Mouse (Mus musculus): ENCODE results near the gene Zhx3. TPM values are rescaled to one million over a fixed set of nuclear protein-coding genes. Genes with fewer than 3 reads are reported as not detected.
A peak's percentile ranks its signal among the peaks of the same experiment; 100 is the strongest.

Zhx3 gene
- total RNA-seq, 1 experiment, result 1.3 TPM

- Histone ChIP-seq H3K4me1 (ENCODE audit: control insufficient read depth in 2 of 2, insufficient read depth in 2 of 2, low read length in 2 of 2, poor library complexity in 1 of 2) (peaks cover 0 to 6% of the 10 kb centered on the region in 2 experiments; a peak in 2 of 4 replicates), H3K27ac (ENCODE audit: insufficient read depth, low read depth, low read length, poor library complexity, severe bottlenecking) (no peak overlapping the region), H3K36me3 (ENCODE audit: control insufficient read depth, insufficient read depth, low read length, poor library complexity, severe bottlenecking) (no peaks in the 10 kb centered on the region), H3K4me3 (ENCODE audit: insufficient read depth in 1 of 2, low read depth in 1 of 2, low read length in 2 of 2, poor library complexity in 1 of 2, severe bottlenecking in 1 of 2) (peak overlapping the region; percentile 52 to 85; a peak in 3 of 4 replicates), H3K9ac (ENCODE audit: insufficient read depth, low read depth, low read length, poor library complexity, severe bottlenecking) (peak overlapping the region; percentile 73), H3K9me3 (ENCODE audit: control insufficient read depth, insufficient read depth, low read depth, low read length) (no peaks in the 10 kb centered on the region)
- no peak for TF ChIP-seq HCFC1 (IDR thresholded peaks at IDR 0.05; ENCODE audit: borderline replicate concordance, insufficient read depth, low read length)
- TF ChIP-seq ZNF384 (IDR thresholded peaks at IDR 0.05; ENCODE audit: low read depth, low read length), result no peak
- TF ChIP-seq ZC3H11A (IDR thresholded peaks at IDR 0.05; ENCODE audit: borderline replicate concordance, low read depth, low read length), result no peak
- TF ChIP-seq MAFK (IDR thresholded peaks at IDR 0.05; ENCODE audit: insufficient read depth, low read depth, low read length), result no peak
- TF ChIP-seq CHD2 (IDR thresholded peaks at IDR 0.05; ENCODE audit: low read depth, low read length), result no peak
- in situ Hi-C loops (cut with MboI; ENCODE audit: low sequenced_read_pairs in 2 of 2, unreplicated experiment in 2 of 2), result no loop called here
- no peak for DNase-seq (ENCODE audit: low read depth, low spot score)
These were observed 38.9 kb upstream of the Zhx3 start for GRCm38 (mm10) chr2:160911558-160912201.

- Histone ChIP-seq H3K4me3 (ENCODE audit: insufficient read depth in 1 of 2, low read depth in 1 of 2, low read length in 2 of 2, poor library complexity in 1 of 2, severe bottlenecking in 1 of 2) (no peak overlapping the region), H3K36me3 (ENCODE audit: control insufficient read depth, insufficient read depth, low read length, poor library complexity, severe bottlenecking) (no peaks in the 10 kb centered on the region), H3K27ac (ENCODE audit: insufficient read depth, low read depth, low read length, poor library complexity, severe bottlenecking) (no peak overlapping the region), H3K9me3 (ENCODE audit: control insufficient read depth, insufficient read depth, low read depth, low read length) (no peaks in the 10 kb centered on the region), H3K4me1 (ENCODE audit: control insufficient read depth in 2 of 2, insufficient read depth in 2 of 2, low read length in 2 of 2, poor library complexity in 1 of 2) (peaks cover 0 to 6% of the 10 kb centered on the region in 2 experiments; a peak in 2 of 4 replicates), H3K9ac (ENCODE audit: insufficient read depth, low read depth, low read length, poor library complexity, severe bottlenecking) (no peak overlapping the region)
- no peak for DNase-seq (ENCODE audit: low read depth, low spot score)
- TF ChIP-seq ZC3H11A (IDR thresholded peaks at IDR 0.05; ENCODE audit: borderline replicate concordance, low read depth, low read length) (no peak), HCFC1 (IDR thresholded peaks at IDR 0.05; ENCODE audit: borderline replicate concordance, insufficient read depth, low read length) (no peak), ZNF384 (IDR thresholded peaks at IDR 0.05; ENCODE audit: low read depth, low read length) (no peak), CHD2 (IDR thresholded peaks at IDR 0.05; ENCODE audit: low read depth, low read length) (no peak), MAFK (IDR thresholded peaks at IDR 0.05; ENCODE audit: insufficient read depth, low read depth, low read length) (no peak)
- in situ Hi-C loops (cut with MboI; ENCODE audit: low sequenced_read_pairs in 2 of 2, unreplicated experiment in 2 of 2), result no loop called here
These were observed 37.8 kb upstream of the Zhx3 start for GRCm38 (mm10) chr2:160910633-160911032.

- in situ Hi-C loops (cut with MboI; ENCODE audit: low sequenced_read_pairs in 2 of 2, unreplicated experiment in 2 of 2), result no loop called here
These were observed 35.8 kb upstream of the Zhx3 start for GRCm38 (mm10) chr2:160908607-160909006.

GRCm38 (mm10) chr2:160906101-160906500, 33.3 kb upstream of the Zhx3 start:
- Histone ChIP-seq H3K9me3 (ENCODE audit: control insufficient read depth, insufficient read depth, low read depth, low read length) (no peaks in the 10 kb centered on the region), H3K27ac (ENCODE audit: insufficient read depth, low read depth, low read length, poor library complexity, severe bottlenecking) (no peak overlapping the region), H3K9ac (ENCODE audit: insufficient read depth, low read depth, low read length, poor library complexity, severe bottlenecking) (no peak overlapping the region), H3K4me1 (ENCODE audit: control insufficient read depth in 2 of 2, insufficient read depth in 2 of 2, low read length in 2 of 2, poor library complexity in 1 of 2) (no peaks in the 10 kb centered on the region; a peak in 1 of 4 replicates), H3K36me3 (ENCODE audit: control insufficient read depth, insufficient read depth, low read length, poor library complexity, severe bottlenecking) (0 out of 2 replicates have a peak, but pooled peaks cover 2% of the 10 kb centered on the region), H3K4me3 (ENCODE audit: insufficient read depth in 1 of 2, low read depth in 1 of 2, low read length in 2 of 2, poor library complexity in 1 of 2, severe bottlenecking in 1 of 2) (no peak overlapping the region)
- no peak for TF ChIP-seq ZNF384 (IDR thresholded peaks at IDR 0.05; ENCODE audit: low read depth, low read length)
- TF ChIP-seq HCFC1 (IDR thresholded peaks at IDR 0.05; ENCODE audit: borderline replicate concordance, insufficient read depth, low read length), result no peak
- TF ChIP-seq ZC3H11A (IDR thresholded peaks at IDR 0.05; ENCODE audit: borderline replicate concordance, low read depth, low read length), result no peak
- TF ChIP-seq MAFK (IDR thresholded peaks at IDR 0.05; ENCODE audit: insufficient read depth, low read depth, low read length), result no peak
- no peak for TF ChIP-seq CHD2 (IDR thresholded peaks at IDR 0.05; ENCODE audit: low read depth, low read length)
- in situ Hi-C loops (cut with MboI; ENCODE audit: low sequenced_read_pairs in 2 of 2, unreplicated experiment in 2 of 2), result no loop called here
- DNase-seq (ENCODE audit: low read depth, low spot score), result no peak

More at GRCm38 (mm10) chr2:160908607-160909006, 35.8 kb upstream of the Zhx3 start:
- DNase-seq (ENCODE audit: low read depth, low spot score), result no peak
- no peak overlapping the region for H3K9ac ChIP-seq (ENCODE audit: insufficient read depth, low read depth, low read length, poor library complexity, severe bottlenecking)
- 0 out of 2 replicates have a peak, but pooled peaks cover 2% of the 10 kb centered on the region for H3K36me3 ChIP-seq (ENCODE audit: control insufficient read depth, insufficient read depth, low read length, poor library complexity, severe bottlenecking)
- TF ChIP-seq ZNF384 (IDR thresholded peaks at IDR 0.05; ENCODE audit: low read depth, low read length), result no peak
- TF ChIP-seq ZC3H11A (IDR thresholded peaks at IDR 0.05; ENCODE audit: borderline replicate concordance, low read depth, low read length), result no peak
- no peak for TF ChIP-seq CHD2 (IDR thresholded peaks at IDR 0.05; ENCODE audit: low read depth, low read length)
- TF ChIP-seq MAFK (IDR thresholded peaks at IDR 0.05; ENCODE audit: insufficient read depth, low read depth, low read length), result no peak
- no peak for TF ChIP-seq HCFC1 (IDR thresholded peaks at IDR 0.05; ENCODE audit: borderline replicate concordance, insufficient read depth, low read length)
- no peaks in the 10 kb centered on the region for H3K9me3 ChIP-seq (ENCODE audit: control insufficient read depth, insufficient read depth, low read depth, low read length)
- H3K27ac ChIP-seq (ENCODE audit: insufficient read depth, low read depth, low read length, poor library complexity, severe bottlenecking), result no peak overlapping the region
- 0 out of 4 replicates have a peak overlapping the region, but pooled peaks of 1 of the 2 experiments have one; percentile 17 for H3K4me3 ChIP-seq (ENCODE audit: insufficient read depth in 1 of 2, low read depth in 1 of 2, low read length in 2 of 2, poor library complexity in 1 of 2, severe bottlenecking in 1 of 2)
- H3K4me1 ChIP-seq (ENCODE audit: control insufficient read depth in 2 of 2, insufficient read depth in 2 of 2, low read length in 2 of 2, poor library complexity in 1 of 2), result peaks cover 0 to 6% of the 10 kb centered on the region in 2 experiments; a peak in 2 of 4 replicates
